Mouse (Mus musculus) liver, adult 2 months (tissue): ENCODE measurements around the gene Slc45a3.
A peak's percentile ranks its signal among the peaks of the same experiment; 100 is the strongest.

Experiments used
- CTCF ChIP-seq: fragments of 200-500 bp; IDR thresholded peaks from 2 replicates; pipeline ENCODE4 v1.5.1; 2011; ENCODE audit warnings: low read depth, low read length, control low read depth
- POLR2A ChIP-seq: fragments of 200-500 bp; IDR thresholded peaks from 2 replicates; pipeline ENCODE4 v1.6.1; 2011; ENCODE audit warnings: low read length, control low read depth; ENCODE audit not compliant: insufficient read depth; ENCODE audit errors: extremely low read depth

DNA sequence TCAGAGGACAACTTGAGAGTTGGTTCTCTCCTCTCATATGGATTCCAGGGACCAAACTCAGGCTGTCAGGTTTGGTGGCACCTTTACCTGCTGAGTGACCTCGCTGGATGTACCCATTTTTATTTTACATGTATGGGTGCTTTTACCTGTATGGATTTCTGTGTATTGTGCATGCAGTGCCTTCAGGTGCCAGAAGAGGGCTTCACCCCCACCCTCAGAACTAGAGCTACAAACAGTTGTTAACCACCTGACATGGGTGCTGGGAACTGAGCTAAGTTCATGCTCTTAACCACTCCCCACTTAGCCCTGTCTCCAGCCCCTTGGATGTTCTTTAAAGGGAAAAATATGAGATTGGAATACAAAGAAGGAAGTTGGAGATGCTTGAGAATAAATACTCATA, 52.0 kb downstream of the Slc45a3 start:
- peak; percentile 40; the same call in 1 of the 2 replicates for TF ChIP-seq CTCF
- no peak for TF ChIP-seq POLR2A
